Mouse (Mus musculus) embryonic facial prominence, embryonic 12.5 days (tissue): ENCODE data around the gene Vmn2r22. TPM values are rescaled to one million over a fixed set of nuclear protein-coding genes. Genes with fewer than 3 reads are reported as not detected.
"Not testable (repeated sequence)": the region's sequence is repeated elsewhere in the genome, so short reads cannot be mapped to it uniquely, and the experiment has no call there.

Experiments used
- ATAC-seq: fragments of 200-750 bp; cut with Nextera tagmentation; 2 replicates; pipeline ENCODE4 v1.8.0; 2017; ENCODE audit not compliant: insufficient number of reproducible peaks, insufficient read depth, low FRiP score, low TSS enrichment
- H3K27ac ChIP-seq: fragments of 300-500 bp; sonication (generic); 2 replicates; pipeline ENCODE4 v1.5.1; 2016; ENCODE audit warnings: mild to moderate bottlenecking
- H3K27me3 ChIP-seq: fragments of 300-500 bp; sonication (generic); 2 replicates; pipeline ENCODE4 v1.6.1; 2016; ENCODE audit warnings: mild to moderate bottlenecking, moderate library complexity
- H3K36me3 ChIP-seq: fragments of 300-500 bp; sonication (generic); 2 replicates; pipeline ENCODE4 v1.6.1; 2016; ENCODE audit warnings: mild to moderate bottlenecking
- H3K4me1 ChIP-seq: fragments of 300-500 bp; sonication (generic); 2 replicates; pipeline ENCODE4 v1.6.1; 2016
- H3K4me2 ChIP-seq: fragments of 300-500 bp; sonication (generic); replicated peaks from 2 replicates; pipeline ENCODE4 v1.6.1; 2016; ENCODE audit warnings: mild to moderate bottlenecking, moderate library complexity
- H3K4me3 ChIP-seq: fragments of 300-500 bp; sonication (generic); 2 replicates; pipeline ENCODE4 v1.5.1; 2016; ENCODE audit warnings: mild to moderate bottlenecking
- H3K9ac ChIP-seq: fragments of 300-500 bp; sonication (generic); 2 replicates; pipeline ENCODE4 v1.6.1; 2016; ENCODE audit warnings: mild to moderate bottlenecking, moderate library complexity
- H3K9me3 ChIP-seq: fragments of 300-500 bp; sonication (generic); 2 replicates; pipeline ENCODE4 v1.6.1; 2016; ENCODE audit warnings: mild to moderate bottlenecking, moderate library complexity
- WGBS: fragments of 180-500 bp; shearing (Covaris S2); methylation state at CpG from one replicate; pipeline ENCODE4 v1.1.7; 2016; 5-methylcytosine and 5-hydroxymethylcytosine counted together
- polyA plus RNA-seq: library from polyadenylated mRNA; unstranded; fragments of >200 nt; fragmentation: Nextera tagmentation; extraction: Ambion mirVana; gene quantifications from 2 replicates; pipeline ENCODE4 v1.2.1, GENCODE M21; 2016

The Vmn2r22 gene
- not detected in 2 replicates for polyA plus RNA-seq

- H3K4me2 ChIP-seq, H3K4me1 ChIP-seq, ATAC-seq, H3K9me3 ChIP-seq, H3K27me3 ChIP-seq, H3K4me3 ChIP-seq, H3K9ac ChIP-seq, H3K27ac ChIP-seq, H3K36me3 ChIP-seq: not testable (repeated sequence)
- 72% methylated on average over 3 of the region's 3 CpGs for WGBS
These were observed at the start of gene Vmn2r22 for GRCm38 (mm10) chr6:123650625-123651024. TSS of gene Vmn2r22 (minus strand) at chr6:123650725.

GRCm38 (mm10) chr6:123697213-123697612 lies 46.7 kb upstream of the Vmn2r22 start:
- Histone ChIP-seq H3K36me3 (no peaks in the 10 kb centered on the region), H3K27ac (no peak overlapping the region), H3K4me3 (no peak overlapping the region), H3K4me2 (no peak overlapping the region), H3K9ac (no peak overlapping the region), H3K27me3 (no peaks in the 10 kb centered on the region), H3K9me3 (no peaks in the 10 kb centered on the region), H3K4me1 (no peaks in the 10 kb centered on the region)
- ATAC-seq: no peak

GRCm38 (mm10) chr6:123696639-123697038 lies 46.1 kb upstream of the Vmn2r22 start:
- not testable (repeated sequence) for H3K4me2 ChIP-seq, ATAC-seq, H3K27ac ChIP-seq, H3K9me3 ChIP-seq, H3K9ac ChIP-seq, H3K4me1 ChIP-seq, H3K4me3 ChIP-seq, H3K36me3 ChIP-seq, H3K27me3 ChIP-seq
- WGBS: 11% methylated on average over 1 of the region's 1 CpGs

GRCm38 (mm10) chr6:123657040-123657439 lies 6.5 kb upstream of the Vmn2r22 start:
- H3K36me3 ChIP-seq: no peaks in the 10 kb centered on the region
- no peaks in the 10 kb centered on the region for H3K27me3 ChIP-seq
- 58% methylated on average over 6 of the region's 6 CpGs for WGBS
- no peak overlapping the region for H3K4me2 ChIP-seq
- no peak for ATAC-seq
- H3K4me1 ChIP-seq: no peaks in the 10 kb centered on the region
- no peak overlapping the region for H3K27ac ChIP-seq
- no peak overlapping the region for H3K9ac ChIP-seq
- H3K4me3 ChIP-seq: no peak overlapping the region
- no peaks in the 10 kb centered on the region for H3K9me3 ChIP-seq

- not testable (repeated sequence) for H3K4me1 ChIP-seq, ATAC-seq, H3K9me3 ChIP-seq, H3K36me3 ChIP-seq, H3K4me2 ChIP-seq, H3K9ac ChIP-seq, H3K27ac ChIP-seq, H3K4me3 ChIP-seq, H3K27me3 ChIP-seq
- 74% methylated on average over 4 of the region's 4 CpGs for WGBS
These were observed 11.1 kb downstream of the Vmn2r22 start for GRCm38 (mm10) chr6:123639394-123639793.

GRCm38 (mm10) chr6:123623784-123624183 lies 26.7 kb downstream of the Vmn2r22 start:
- not testable (repeated sequence) for H3K36me3 ChIP-seq

GRCm38 (mm10) chr6:123588368-123588767 lies 62.2 kb downstream of the Vmn2r22 start:
- ATAC-seq, H3K4me3 ChIP-seq: not testable (repeated sequence)
- no CpG with 5 or more reads among the region's 5 CpGs for WGBS

More at GRCm38 (mm10) chr6:123623784-123624183, 26.7 kb downstream of the Vmn2r22 start:
- WGBS: no CpG with 5 or more reads among the region's 2 CpGs
- H3K4me1 ChIP-seq, H3K27ac ChIP-seq, ATAC-seq, H3K4me3 ChIP-seq, H3K27me3 ChIP-seq, H3K9ac ChIP-seq, H3K4me2 ChIP-seq, H3K9me3 ChIP-seq: not testable (repeated sequence)

GRCm38 (mm10) chr6:123587796-123588328 lies 62.7 kb downstream of the Vmn2r22 start:
- H3K9me3 ChIP-seq, H3K4me1 ChIP-seq, H3K27ac ChIP-seq, H3K27me3 ChIP-seq, H3K4me3 ChIP-seq, ATAC-seq, H3K9ac ChIP-seq, H3K4me2 ChIP-seq, H3K36me3 ChIP-seq: not testable (repeated sequence)
- no CpG with 5 or more reads among the region's 2 CpGs for WGBS

More at GRCm38 (mm10) chr6:123588368-123588767, 62.2 kb downstream of the Vmn2r22 start:
- not testable (repeated sequence) for H3K27me3 ChIP-seq, H3K4me1 ChIP-seq, H3K27ac ChIP-seq, H3K36me3 ChIP-seq, H3K9me3 ChIP-seq, H3K9ac ChIP-seq, H3K4me2 ChIP-seq

- not testable (repeated sequence) for H3K36me3 ChIP-seq, H3K9me3 ChIP-seq, H3K4me2 ChIP-seq, H3K27me3 ChIP-seq, H3K27ac ChIP-seq, H3K4me3 ChIP-seq, ATAC-seq, H3K9ac ChIP-seq, H3K4me1 ChIP-seq
- no CpG with 5 or more reads among the region's 1 CpGs for WGBS
These were observed 66.5 kb downstream of the Vmn2r22 start for GRCm38 (mm10) chr6:123583988-123584387.

GRCm38 (mm10) chr6:123574698-123575097 lies 75.8 kb downstream of the Vmn2r22 start:
- H3K36me3 ChIP-seq, H3K9me3 ChIP-seq, H3K4me2 ChIP-seq, H3K9ac ChIP-seq, H3K27ac ChIP-seq, H3K4me1 ChIP-seq, H3K27me3 ChIP-seq, H3K4me3 ChIP-seq, ATAC-seq: not testable (repeated sequence)
- no CpG with 5 or more reads among the region's 2 CpGs for WGBS

Other genes with a start within 250 kb of the Vmn2r22 start
- gene Vmn2r20, start 232.6 kb downstream of the Vmn2r22 start, polyA plus RNA-seq: not detected in 2 replicates
- gene Vmn2r21, start 117.3 kb downstream of the Vmn2r22 start, polyA plus RNA-seq: not detected in 2 replicates
- not detected in 2 replicates for gene Vmn2r23, start 51.9 kb upstream of the Vmn2r22 start, polyA plus RNA-seq
- gene Vmn2r24, start 128.2 kb upstream of the Vmn2r22 start, polyA plus RNA-seq: not detected in 2 replicates
- not detected in 2 replicates for gene Vmn2r25, start 202.7 kb upstream of the Vmn2r22 start, polyA plus RNA-seq